ENCODE assay signal across 8 mouse cellular contexts in genomic region chr2:126932261-126932896, GRCm38 (mm10). TPM values are rescaled to one million over a fixed set of nuclear protein-coding genes. Genes with fewer than 3 reads are reported as not detected.
DNase-seq lines count a peak whose midpoint lies in the region; ATAC-seq and TF ChIP-seq lines count a peak whose summit lies in the region.

No protein-coding gene starts in this region.

- H3K79me2 ChIP-seq in liver, adult 2 months (ENCODE audit: control insufficient read depth, insufficient read depth, low read length), result peaks cover 9% of the 10 kb centered on the region; the same call in 1 of the 2 replicates

- TF ChIP-seq CTCF in liver, adult 2 months (IDR thresholded peaks at IDR 0.05; ENCODE audit: low read depth, low read length), result no peak

- no peaks in the 10 kb centered on the region for H3K27me3 ChIP-seq in liver, adult 2 months (ENCODE audit: control insufficient read depth, insufficient read depth, low read length)
- no peaks in the 10 kb centered on the region for H3K27me3 ChIP-seq in forebrain, embryonic 14.5 days (replicated peaks; ENCODE audit: control insufficient read depth, insufficient read depth, low read length)
- no peaks in the 10 kb centered on the region for H3K27me3 ChIP-seq in liver, embryonic 15.5 days
- no peaks in the 10 kb centered on the region for H3K27me3 ChIP-seq in stomach, embryonic 14.5 days (ENCODE audit: control insufficient read depth, insufficient read depth, low read length)

- peak overlapping the region; percentile 96 for H3K27ac ChIP-seq in liver, adult 2 months (replicated peaks; ENCODE audit: insufficient read depth, low read depth, low read length)
- peak overlapping the region; percentile 95 for H3K27ac ChIP-seq in forebrain, embryonic 14.5 days (ENCODE audit: low read depth, low read length)
- H3K27ac ChIP-seq in liver, embryonic 15.5 days (replicated peaks), result peak overlapping the region; percentile 89
- H3K27ac ChIP-seq in stomach, embryonic 14.5 days (ENCODE audit: low read length), result peak overlapping the region; percentile 99

- peak; percentile 55 to 59 for DNase-seq in adrenal gland, adult 18-20 months (ENCODE audit: low spot score in 2 of 2)
- DNase-seq in adrenal gland, postnatal 10 days, result no peak
- no peak for DNase-seq in liver, adult 2 months (ENCODE audit: extremely low read depth, low read depth, low spot score)
- no peak for DNase-seq in liver
- DNase-seq in forebrain, embryonic 14.5 days (ENCODE audit: low spot score), result no peak
- DNase-seq in retina, embryonic 14.5 days (ENCODE audit: low spot score), result no peak

- no peak for TF ChIP-seq POLR2A in liver, adult 2 months (IDR thresholded peaks at IDR 0.05; ENCODE audit: extremely low read depth, insufficient read depth, low read length)

- H3K36me3 ChIP-seq in liver, adult 2 months (ENCODE audit: control insufficient read depth, insufficient read depth, low read length), result peaks cover 7% of the 10 kb centered on the region
- peaks cover under 1% of the 10 kb centered on the region; the same call in 1 of the 2 replicates for H3K36me3 ChIP-seq in forebrain, embryonic 14.5 days (ENCODE audit: control insufficient read depth, insufficient read depth, low read length)
- H3K36me3 ChIP-seq in liver, embryonic 15.5 days (replicated peaks), result no peaks in the 10 kb centered on the region
- H3K36me3 ChIP-seq in stomach, embryonic 14.5 days (ENCODE audit: control insufficient read depth, insufficient read depth, low read length), result no peaks in the 10 kb centered on the region

- peak overlapping the region; percentile 78 for H3K9ac ChIP-seq in liver, adult 2 months (ENCODE audit: low read depth, low read length)
- H3K9ac ChIP-seq in forebrain, embryonic 14.5 days (ENCODE audit: low read length), result peak overlapping the region; percentile 86
- H3K9ac ChIP-seq in liver, embryonic 15.5 days, result peak overlapping the region; percentile 67
- H3K9ac ChIP-seq in stomach, embryonic 14.5 days (replicated peaks; ENCODE audit: low read depth, low read length), result peak overlapping the region; percentile 68

- peaks cover 27% of the 10 kb centered on the region for H3K4me1 ChIP-seq in liver, adult 2 months (ENCODE audit: control insufficient read depth, insufficient read depth, low read length)
- H3K4me1 ChIP-seq in forebrain, embryonic 14.5 days (ENCODE audit: control insufficient read depth, insufficient read depth, low read length), result peaks cover 6% of the 10 kb centered on the region; the same call in 1 of the 2 replicates
- H3K4me1 ChIP-seq in liver, embryonic 15.5 days (replicated peaks), result peaks cover 23% of the 10 kb centered on the region
- 0 out of 2 replicates have a peak, but pooled peaks cover 5% of the 10 kb centered on the region for H3K4me1 ChIP-seq in stomach, embryonic 14.5 days (ENCODE audit: control insufficient read depth, insufficient read depth, low read length)

- peak overlapping the region; percentile 67 for H3K4me3 ChIP-seq in liver, adult 2 months (ENCODE audit: insufficient read depth, low read depth, low read length)
- H3K4me3 ChIP-seq in forebrain, embryonic 14.5 days (ENCODE audit: low read depth, low read length), result peak overlapping the region; percentile 62
- peak overlapping the region; percentile 68 for H3K4me3 ChIP-seq in liver, embryonic 15.5 days (replicated peaks)
- H3K4me3 ChIP-seq in stomach, embryonic 14.5 days (ENCODE audit: low read depth, low read length), result peak overlapping the region; percentile 60

- ATAC-seq in forebrain, embryonic 14.5 days, result no peak; the same call in 1 of the 2 replicates
- peak; percentile 67 for ATAC-seq in liver, embryonic 15.5 days (ENCODE audit: insufficient read depth)
- peak; percentile 5; the same call in 1 of the 2 replicates for ATAC-seq in stomach, embryonic 14.5 days (ENCODE audit: insufficient number of reproducible peaks, insufficient read depth, low FRiP score, low read depth)

- WGBS in liver, adult 2 months, result 2% methylated on average over 14 of the region's 15 CpGs
- 1% methylated on average over 15 of the region's 15 CpGs for WGBS in forebrain, embryonic 14.5 days
- WGBS in liver, embryonic 15.5 days (ENCODE audit: insufficient replicate concordance), result 4% methylated on average over 15 of the region's 15 CpGs
- 3% methylated on average over 15 of the region's 15 CpGs for WGBS in stomach, embryonic 14.5 days

- no peaks in the 10 kb centered on the region for H3K9me3 ChIP-seq in forebrain, embryonic 14.5 days (replicated peaks; ENCODE audit: control insufficient read depth, low read length)
- no peaks in the 10 kb centered on the region for H3K9me3 ChIP-seq in liver, embryonic 15.5 days (replicated peaks)
- H3K9me3 ChIP-seq in stomach, embryonic 14.5 days (ENCODE audit: control insufficient read depth, low read depth, low read length), result no peaks in the 10 kb centered on the region

- peak overlapping the region; percentile 71 for H3K4me2 ChIP-seq in forebrain, embryonic 14.5 days (ENCODE audit: low read length)
- peak overlapping the region; percentile 86 for H3K4me2 ChIP-seq in liver, embryonic 15.5 days
- peak overlapping the region; percentile 66 for H3K4me2 ChIP-seq in stomach, embryonic 14.5 days (replicated peaks; ENCODE audit: low read depth, low read length)

RNA-seq across cellular contexts. Expression of gene Sppl2a, which starts 0.7 kb away (rescaled TPM):
- 10 to 100 TPM; 80.9 to 81.2 TPM for total RNA-seq in adrenal gland, adult 18-20 months (2021)
- total RNA-seq in adrenal gland, postnatal 10 days (2021), result 10 to 100 TPM; 60.4 to 67.2 TPM
- 158 and 174 TPM in 2 replicates for total RNA-seq in liver, adult 2 months (2014; rRNA removed)
- polyA plus RNA-seq in liver, adult 2 months (2012; rRNA removed), result 33.3 and 37.6 TPM in 2 replicates
- polyA plus RNA-seq in forebrain, embryonic 14.5 days (2014; fragmentation: Nextera tagmentation; extraction: Ambion mirVana), result 54.5 and 59.9 TPM in 2 replicates
- 20.0 and 25.3 TPM in 2 replicates for polyA plus RNA-seq in liver, embryonic 15.5 days (2015; fragmentation: Nextera tagmentation; extraction: Ambion mirVana)
- 54.9 and 62.0 TPM in 2 replicates for polyA plus RNA-seq in stomach, embryonic 14.5 days (2014; fragmentation: Nextera tagmentation; extraction: Ambion mirVana)

RNA-seq across cellular contexts. Expression of gene Trpm7, which starts 56.3 kb away (rescaled TPM):
- 10 to 100 TPM; 33.1 to 34.3 TPM for total RNA-seq in adrenal gland, adult 18-20 months (2021)
- total RNA-seq in adrenal gland, postnatal 10 days (2021), result 10 to 100 TPM; 42.2 to 56.3 TPM
- 41.2 and 46.3 TPM in 2 replicates for total RNA-seq in liver, adult 2 months (2014; rRNA removed)
- 3.3 and 3.6 TPM in 2 replicates for polyA plus RNA-seq in liver, adult 2 months (2012; rRNA removed)
- polyA plus RNA-seq in forebrain, embryonic 14.5 days (2014; fragmentation: Nextera tagmentation; extraction: Ambion mirVana), result 26.4 and 34.4 TPM in 2 replicates
- polyA plus RNA-seq in liver, embryonic 15.5 days (2015; fragmentation: Nextera tagmentation; extraction: Ambion mirVana), result 18.6 and 20.0 TPM in 2 replicates
- 67.0 and 71.1 TPM in 2 replicates for polyA plus RNA-seq in stomach, embryonic 14.5 days (2014; fragmentation: Nextera tagmentation; extraction: Ambion mirVana)

Comparison
In these comparisons a context has a peak if more than half of its experiments do, and no peak if none do; other contexts are left out.
1. DNase-seq: peak in adrenal gland, adult 18-20 months (2 of 2); none in adrenal gland, postnatal 10 days (single experiment), liver, adult 2 months (single experiment), liver (single experiment), forebrain, embryonic 14.5 days (single experiment) and retina, embryonic 14.5 days (single experiment).
2. Peak in every context shown above with its lines, with median percentiles within 50 percentile points of each other: H3K27ac ChIP-seq, H3K4me3 ChIP-seq, H3K9ac ChIP-seq and H3K4me2 ChIP-seq.